Mouse (Mus musculus) lung, postnatal 0 days (tissue): ENCODE measurements at regions not wholly inside any gene's neighbourhood (a gene's known extent, or its start where the extent isn't known, plus 50 kb on each side); places are given as distances from the start of the nearest gene placed in this dataset.

ENCODE experiments used
- CTCF ChIP-seq: IDR thresholded peaks from 2 replicates; pipeline ENCODE4 v1.5.1; 2016; ENCODE audit warnings: antibody characterized with exemption, mild to moderate bottlenecking
- EP300 ChIP-seq: IDR thresholded peaks from 2 replicates; pipeline ENCODE4 v1.6.1; 2016; ENCODE audit warnings: antibody characterized with exemption, mild to moderate bottlenecking, control low read depth

- no peak for TF ChIP-seq EP300
- no peak for TF ChIP-seq CTCF
These were observed 694.4 kb downstream of the Crisp4 start for GRCm38 (mm10) chr1:17451204-17451866.
